8 mouse cellular contexts compared by ENCODE assay signal in genomic region chr3:88143961-88144486, GRCm38 (mm10). TPM values are rescaled to one million over a fixed set of nuclear protein-coding genes. Genes with fewer than 3 reads are reported as not detected.
DNase-seq lines count a peak whose midpoint lies in the region; ATAC-seq and TF ChIP-seq lines count a peak whose summit lies in the region.

No protein-coding gene starts in this region.

- peaks cover 31% of the 10 kb centered on the region for H3K36me3 ChIP-seq in erythroblast, embryonic 14.5 days (ENCODE audit: control insufficient read depth)
- no peaks in the 10 kb centered on the region for H3K36me3 ChIP-seq in midbrain, embryonic 10.5 days
- no peaks in the 10 kb centered on the region for H3K36me3 ChIP-seq in stomach, embryonic 15.5 days

- H3K9ac ChIP-seq in stomach, embryonic 15.5 days, result peak overlapping the region; percentile 0; the same call in 1 of the 2 replicates

- no peaks in the 10 kb centered on the region for H3K9me3 ChIP-seq in erythroblast, embryonic 14.5 days (ENCODE audit: control insufficient read depth, low read length)
- H3K9me3 ChIP-seq in midbrain, embryonic 10.5 days (replicated peaks), result no peaks in the 10 kb centered on the region
- H3K9me3 ChIP-seq in stomach, embryonic 15.5 days, result no peaks in the 10 kb centered on the region

- peaks cover 96% of the 10 kb centered on the region for H3K4me1 ChIP-seq in erythroblast, embryonic 14.5 days (ENCODE audit: control insufficient read depth)
- peaks cover 91% of the 10 kb centered on the region for H3K4me1 ChIP-seq in midbrain, embryonic 10.5 days
- H3K4me1 ChIP-seq in stomach, embryonic 15.5 days, result peaks cover 81% of the 10 kb centered on the region

- peak overlapping the region; percentile 84 for H3K4me3 ChIP-seq in erythroblast, embryonic 14.5 days (replicated peaks)
- peak overlapping the region; percentile 98 for H3K4me3 ChIP-seq in left cerebral cortex, adult 2 months
- peak overlapping the region; percentile 87 for H3K4me3 ChIP-seq in midbrain, embryonic 10.5 days
- H3K4me3 ChIP-seq in stomach, embryonic 15.5 days (replicated peaks), result peak overlapping the region; percentile 94

- ATAC-seq in stomach, embryonic 15.5 days (ENCODE audit: insufficient read depth, low FRiP score, low read depth), result no peak

- peak overlapping the region; percentile 95 for H3K27ac ChIP-seq in left cerebral cortex, adult 2 months
- peak overlapping the region; percentile 92 for H3K27ac ChIP-seq in midbrain, embryonic 10.5 days (replicated peaks)
- peak overlapping the region; percentile 100 for H3K27ac ChIP-seq in stomach, embryonic 15.5 days

- peak overlapping the region; percentile 81 for H3K4me2 ChIP-seq in stomach, embryonic 15.5 days

- WGBS in midbrain, embryonic 10.5 days, result 28% methylated on average over 5 of the region's 5 CpGs
- WGBS in stomach, embryonic 15.5 days, result 19% methylated on average over 5 of the region's 5 CpGs

- DNase-seq in CD4-positive helper T cell, adult 2 months (ENCODE audit: low read depth, low spot score), result peak; percentile 48
- peak; percentile 37 for DNase-seq in NIH3T3 (ENCODE audit: low read depth)
- DNase-seq in heart, postnatal 14 days, result peak; percentile 59 to 67
- peak in 1 of 2 experiments; percentile 37 for DNase-seq in left cerebral cortex, adult 2 months (ENCODE audit: extremely low spot score in 1 of 2, low spot score in 2 of 2)
- no peak for DNase-seq in midbrain, embryonic 10.5 days (ENCODE audit: low spot score)
- no peak for DNase-seq in ovary, postnatal 36 days (ENCODE audit: low spot score)

- H3K27me3 ChIP-seq in erythroblast, embryonic 14.5 days (ENCODE audit: control insufficient read depth), result peaks cover 21% of the 10 kb centered on the region
- H3K27me3 ChIP-seq in midbrain, embryonic 10.5 days (ENCODE audit: low read depth, poor library complexity, severe bottlenecking), result peaks cover 31% of the 10 kb centered on the region
- H3K27me3 ChIP-seq in stomach, embryonic 15.5 days (replicated peaks), result no peaks in the 10 kb centered on the region

- no peak for TF ChIP-seq CTCF in left cerebral cortex, adult 2 months (IDR thresholded peaks at IDR 0.05)

- intact Hi-C loops in heart, postnatal 14 days (cut with DNase I), result no loop called here
- intact Hi-C loops in left cerebral cortex, adult 2 months (cut with DNase I), result loop anchor here (2.0 kb wide), 1 partner anchor 29 kb away; no protein-coding TSS in a partner anchor

RNA-seq across cellular contexts. Expression of gene Mef2d, which starts 1.9 kb away (rescaled TPM):
- polyA plus RNA-seq in erythroblast, embryonic 14.5 days (2012), result 2.6 and 3.4 TPM in 2 replicates
- 100 to 1,000 TPM; 128 to 130 TPM for total RNA-seq in heart, postnatal 14 days (2021)
- total RNA-seq in left cerebral cortex, adult 2 months (2021), result 100 to 1,000 TPM; 223 to 225 TPM
- polyA plus RNA-seq in midbrain, embryonic 10.5 days (2016; fragmentation: Nextera tagmentation; extraction: Ambion mirVana), result 8.2 and 11.0 TPM in 2 replicates
- 17.7 and 19.9 TPM in 2 replicates for polyA plus RNA-seq in stomach, embryonic 15.5 days (2015; fragmentation: Nextera tagmentation; extraction: Ambion mirVana)

Comparison
In these comparisons a context has a peak if more than half of its experiments do, and no peak if none do; other contexts are left out.
1. DNase-seq: peak in CD4-positive helper T cell, adult 2 months (single experiment), NIH3T3 (single experiment) and heart, postnatal 14 days (2 of 2); none in midbrain, embryonic 10.5 days (single experiment) and ovary, postnatal 36 days (single experiment).
2. Peak in every context shown above with its lines, with median percentiles within 50 percentile points of each other: H3K4me3 ChIP-seq and H3K27ac ChIP-seq.